Mouse (Mus musculus): ENCODE data around the gene Dlg2. TPM values are rescaled to one million over a fixed set of nuclear protein-coding genes. Genes with fewer than 3 reads are reported as not detected.

Dlg2 gene
- polyA plus RNA-seq, 1 experiment = 38.6 TPM

DNA sequence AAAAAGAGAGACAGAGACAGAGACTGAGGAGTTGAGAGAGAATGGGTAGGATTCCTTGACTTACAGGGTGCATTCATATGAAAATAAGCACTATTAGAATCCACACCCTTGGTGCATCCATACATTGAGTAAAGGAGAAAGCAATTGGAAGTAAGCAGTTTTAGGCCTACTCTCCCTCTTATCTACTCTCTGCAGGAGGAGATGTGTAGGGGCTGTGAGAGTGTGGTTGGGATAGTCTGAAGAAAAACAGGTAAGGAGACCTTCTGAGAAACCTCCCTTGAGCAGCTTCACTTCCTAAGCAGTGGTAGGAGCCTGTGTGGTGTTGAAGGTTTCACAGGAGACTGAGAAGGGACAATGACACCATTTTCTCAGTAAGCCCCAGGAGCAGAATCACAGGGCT lies 868.6 kb downstream of the Dlg2 start:
- no peak for TF ChIP-seq POLR2A (IDR thresholded peaks at IDR 0.05; ENCODE audit: borderline replicate concordance, extremely low read depth, insufficient read depth, insufficient read length, poor library complexity, severe bottlenecking)
- no peak for TF ChIP-seq CTCF (IDR thresholded peaks at IDR 0.05; ENCODE audit: borderline replicate concordance, extremely low read depth, insufficient read depth, insufficient read length)
- DNase-seq (ENCODE audit: low read depth) = no peak

DNA sequence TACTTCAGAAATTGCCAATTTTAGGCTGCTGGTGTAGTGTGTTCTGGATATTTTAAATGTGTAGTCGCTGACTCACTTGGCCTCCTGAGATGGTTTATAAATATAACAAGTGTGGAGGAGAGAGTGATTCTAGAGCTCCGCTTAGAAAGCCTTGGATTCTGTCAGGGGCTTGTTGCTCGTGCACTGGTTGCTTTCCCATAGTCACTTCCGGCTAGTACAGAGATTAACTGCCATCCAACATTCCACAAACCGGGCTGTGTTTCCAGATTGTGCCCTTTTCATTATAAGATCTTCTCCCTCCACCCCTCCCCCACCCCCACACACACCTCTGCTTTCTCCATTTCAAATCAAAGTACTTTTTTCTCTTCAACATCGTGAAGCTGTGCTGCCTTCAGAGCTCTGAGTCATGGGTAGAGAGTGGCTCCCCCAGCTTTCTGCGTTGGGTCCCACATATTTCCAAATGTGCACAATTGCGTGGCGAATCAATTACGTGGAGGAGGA lies 893.4 kb downstream of the Dlg2 start:
- DNase-seq (ENCODE audit: low read depth) = no peak
- TF ChIP-seq CTCF (IDR thresholded peaks at IDR 0.05; ENCODE audit: borderline replicate concordance, extremely low read depth, insufficient read depth, insufficient read length) = no peak
- TF ChIP-seq POLR2A (IDR thresholded peaks at IDR 0.05; ENCODE audit: borderline replicate concordance, extremely low read depth, insufficient read depth, insufficient read length, poor library complexity, severe bottlenecking) = no peak

DNA sequence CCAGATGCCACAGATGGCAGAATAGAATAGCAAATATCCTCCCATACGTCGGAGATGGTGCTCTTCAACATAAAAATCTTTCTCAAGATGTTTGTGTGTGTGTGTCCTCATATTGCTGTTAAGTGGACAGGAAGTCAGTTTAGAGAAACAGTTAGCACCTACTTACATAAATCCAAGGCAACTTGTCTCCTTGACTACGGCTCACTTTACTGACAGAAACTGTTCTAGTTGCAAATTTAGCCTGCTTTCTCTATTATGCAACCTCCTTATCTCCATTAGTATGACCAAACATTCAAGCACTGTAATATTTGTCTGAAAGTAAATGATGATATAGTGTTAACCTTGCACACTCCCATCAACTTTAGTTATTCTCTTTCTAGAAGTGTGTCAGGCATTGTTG lies 905.8 kb downstream of the Dlg2 start:
- DNase-seq (ENCODE audit: low read depth) = no peak
- TF ChIP-seq CTCF (IDR thresholded peaks at IDR 0.05; ENCODE audit: borderline replicate concordance, extremely low read depth, insufficient read depth, insufficient read length) = no peak
- no peak for TF ChIP-seq POLR2A (IDR thresholded peaks at IDR 0.05; ENCODE audit: borderline replicate concordance, extremely low read depth, insufficient read depth, insufficient read length, poor library complexity, severe bottlenecking)

DNA sequence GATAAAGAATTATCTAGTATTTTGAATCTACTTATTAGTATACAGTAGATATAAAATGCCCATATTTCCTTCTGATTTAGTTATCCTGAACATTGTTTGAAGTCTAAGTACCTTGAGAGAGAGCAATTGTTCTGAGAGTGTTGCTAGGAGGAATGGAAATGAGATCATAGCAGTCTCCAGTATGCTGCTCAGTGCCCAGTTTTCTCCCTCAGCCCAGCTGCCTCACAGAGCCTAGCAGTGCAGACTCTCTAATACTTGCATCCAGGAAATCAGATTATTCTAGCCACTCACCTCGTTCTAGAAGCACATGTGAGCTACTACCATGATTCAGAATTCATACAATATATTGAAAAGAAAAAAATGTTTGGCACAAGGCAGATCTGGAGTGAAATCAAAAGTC lies 907.4 kb downstream of the Dlg2 start:
- DNase-seq (ENCODE audit: low read depth) = peak; percentile 37
- TF ChIP-seq POLR2A (IDR thresholded peaks at IDR 0.05; ENCODE audit: borderline replicate concordance, extremely low read depth, insufficient read depth, insufficient read length, poor library complexity, severe bottlenecking) (no peak), CTCF (IDR thresholded peaks at IDR 0.05; ENCODE audit: borderline replicate concordance, extremely low read depth, insufficient read depth, insufficient read length) (no peak)

DNA sequence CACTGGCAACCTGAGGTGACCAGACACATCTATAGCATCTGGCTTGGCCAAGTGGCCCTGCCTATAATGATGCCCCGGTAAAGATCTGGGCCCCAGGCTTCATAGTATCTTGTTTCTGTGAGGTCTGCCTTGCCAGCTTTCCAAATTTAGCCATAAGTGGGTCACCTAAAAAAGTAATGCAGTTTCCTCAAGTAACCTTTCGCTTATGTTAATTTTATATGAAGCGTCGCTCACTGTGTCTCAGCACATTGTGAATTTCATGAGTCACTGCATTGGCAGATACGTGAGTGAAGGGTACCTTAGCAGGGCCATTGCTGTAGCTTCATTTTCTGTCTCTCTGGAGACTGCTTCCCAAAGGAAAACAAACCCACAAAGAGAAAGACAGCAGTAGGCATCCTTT lies 912.8 kb downstream of the Dlg2 start:
- TF ChIP-seq POLR2A (IDR thresholded peaks at IDR 0.05; ENCODE audit: borderline replicate concordance, extremely low read depth, insufficient read depth, insufficient read length, poor library complexity, severe bottlenecking) (no peak), CTCF (IDR thresholded peaks at IDR 0.05; ENCODE audit: borderline replicate concordance, extremely low read depth, insufficient read depth, insufficient read length) (no peak)
- DNase-seq (ENCODE audit: low read depth) = no peak

DNA sequence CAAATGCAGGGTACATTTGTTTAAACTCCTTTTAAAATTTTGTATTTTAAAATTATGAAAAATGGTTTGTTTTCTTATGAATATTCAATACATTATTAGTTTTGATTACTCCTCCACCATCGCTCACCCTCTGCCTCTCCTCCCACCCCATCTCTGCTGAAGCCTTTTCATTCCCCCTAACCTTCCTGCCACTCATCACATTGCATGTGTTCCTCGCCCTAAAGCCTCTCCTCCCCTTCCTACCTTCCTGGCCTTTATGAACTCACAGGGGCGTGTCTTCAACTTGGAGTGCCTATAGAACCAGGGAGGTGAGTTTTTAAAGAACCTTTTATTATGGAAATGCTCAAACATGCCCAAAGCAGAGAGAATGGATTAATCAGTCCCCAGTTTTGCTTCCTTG lies 921.4 kb downstream of the Dlg2 start:
- TF ChIP-seq POLR2A (IDR thresholded peaks at IDR 0.05; ENCODE audit: borderline replicate concordance, extremely low read depth, insufficient read depth, insufficient read length, poor library complexity, severe bottlenecking) (no peak), CTCF (IDR thresholded peaks at IDR 0.05; ENCODE audit: borderline replicate concordance, extremely low read depth, insufficient read depth, insufficient read length) (no peak)

DNA sequence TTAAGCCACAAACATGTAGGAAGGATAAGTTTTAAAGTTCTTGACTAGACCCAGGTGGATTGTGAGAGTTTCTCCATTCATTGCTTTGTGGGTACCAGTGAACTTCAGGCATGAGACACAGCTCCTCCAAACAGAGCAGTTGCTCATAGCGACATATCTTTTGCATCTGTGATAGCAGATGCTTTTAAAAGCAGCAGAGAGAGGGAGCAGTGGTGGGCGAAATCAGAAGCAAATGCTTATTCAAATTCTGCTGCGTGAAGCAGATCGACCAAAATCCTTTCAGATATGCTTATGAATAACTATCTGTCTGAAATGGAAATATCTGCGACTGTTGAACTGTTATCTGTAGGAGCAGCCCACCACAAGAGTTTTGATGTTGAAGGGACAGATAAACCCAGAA lies 935.6 kb downstream of the Dlg2 start:
- no peak for DNase-seq (ENCODE audit: low read depth)
- no peak for TF ChIP-seq CTCF (IDR thresholded peaks at IDR 0.05; ENCODE audit: borderline replicate concordance, extremely low read depth, insufficient read depth, insufficient read length)
- no peak for TF ChIP-seq POLR2A (IDR thresholded peaks at IDR 0.05; ENCODE audit: borderline replicate concordance, extremely low read depth, insufficient read depth, insufficient read length, poor library complexity, severe bottlenecking)

More for the DNA sequence above, 921.4 kb downstream of the Dlg2 start:
- no peak for DNase-seq (ENCODE audit: low read depth)

DNA sequence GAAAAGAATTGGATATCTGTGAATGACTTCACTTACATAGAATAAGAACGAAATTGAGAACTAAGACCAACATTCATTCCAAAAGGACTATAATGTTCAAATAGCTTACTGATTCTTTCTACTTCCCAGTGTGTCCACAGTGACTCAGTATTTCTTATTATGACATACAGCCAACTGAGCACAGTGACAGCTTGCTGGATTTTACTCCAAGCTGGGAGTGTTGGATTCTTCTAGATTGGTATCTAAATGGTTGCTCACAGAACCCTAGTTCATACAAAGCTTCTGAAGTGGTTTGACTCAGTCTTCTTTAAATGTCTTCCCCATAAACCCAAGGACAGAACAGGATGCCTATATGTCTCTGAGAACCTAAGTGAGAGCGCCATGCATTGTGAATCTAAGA lies 937.7 kb downstream of the Dlg2 start:
- no peak for TF ChIP-seq POLR2A (IDR thresholded peaks at IDR 0.05; ENCODE audit: borderline replicate concordance, extremely low read depth, insufficient read depth, insufficient read length, poor library complexity, severe bottlenecking)
- no peak for TF ChIP-seq CTCF (IDR thresholded peaks at IDR 0.05; ENCODE audit: borderline replicate concordance, extremely low read depth, insufficient read depth, insufficient read length)

DNA sequence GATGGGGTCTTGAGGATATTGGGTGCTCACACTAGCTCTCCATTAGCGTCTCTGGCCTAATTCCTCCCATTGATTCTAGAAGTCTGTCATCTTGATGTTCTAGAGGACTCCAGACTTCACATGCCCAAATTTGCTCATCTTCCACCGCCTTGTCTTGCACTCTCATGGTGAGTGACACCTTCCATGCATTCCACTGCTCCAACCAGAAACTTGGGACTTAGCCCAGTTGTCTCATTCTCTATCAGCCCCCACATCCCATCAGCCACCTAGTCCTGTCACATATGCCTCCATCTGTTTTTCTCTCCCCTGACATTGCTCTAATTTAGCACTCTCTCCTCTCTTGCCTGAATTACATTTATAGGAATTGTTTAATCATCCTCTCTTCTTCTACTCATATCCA lies 938.3 kb downstream of the Dlg2 start:
- TF ChIP-seq CTCF (IDR thresholded peaks at IDR 0.05; ENCODE audit: borderline replicate concordance, extremely low read depth, insufficient read depth, insufficient read length) = no peak
- no peak for TF ChIP-seq POLR2A (IDR thresholded peaks at IDR 0.05; ENCODE audit: borderline replicate concordance, extremely low read depth, insufficient read depth, insufficient read length, poor library complexity, severe bottlenecking)
- no peak for DNase-seq (ENCODE audit: low read depth)

More for the DNA sequence above, 937.7 kb downstream of the Dlg2 start:
- no peak for DNase-seq (ENCODE audit: low read depth)

DNA sequence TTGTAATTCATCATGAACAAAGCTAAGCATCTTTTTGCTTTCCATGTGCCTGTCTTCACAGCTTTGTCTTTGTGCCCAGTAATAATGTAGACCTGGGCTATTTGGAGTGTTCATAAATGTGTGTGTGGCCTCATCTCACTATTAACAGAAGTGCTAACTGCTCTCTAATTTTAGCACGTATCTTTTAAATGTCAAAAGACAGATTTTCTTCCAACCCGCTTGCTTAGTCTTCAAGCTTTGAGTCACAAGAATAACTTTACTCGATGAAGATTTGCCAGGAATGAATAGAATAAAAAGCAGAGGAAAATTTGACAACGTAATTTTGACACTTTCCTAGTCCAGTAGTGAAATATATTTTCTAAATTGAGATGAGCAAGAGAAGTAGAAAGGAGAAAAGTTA lies 943.7 kb downstream of the Dlg2 start:
- TF ChIP-seq CTCF (IDR thresholded peaks at IDR 0.05; ENCODE audit: borderline replicate concordance, extremely low read depth, insufficient read depth, insufficient read length) (no peak), POLR2A (IDR thresholded peaks at IDR 0.05; ENCODE audit: borderline replicate concordance, extremely low read depth, insufficient read depth, insufficient read length, poor library complexity, severe bottlenecking) (no peak)
- no peak for DNase-seq (ENCODE audit: low read depth)

DNA sequence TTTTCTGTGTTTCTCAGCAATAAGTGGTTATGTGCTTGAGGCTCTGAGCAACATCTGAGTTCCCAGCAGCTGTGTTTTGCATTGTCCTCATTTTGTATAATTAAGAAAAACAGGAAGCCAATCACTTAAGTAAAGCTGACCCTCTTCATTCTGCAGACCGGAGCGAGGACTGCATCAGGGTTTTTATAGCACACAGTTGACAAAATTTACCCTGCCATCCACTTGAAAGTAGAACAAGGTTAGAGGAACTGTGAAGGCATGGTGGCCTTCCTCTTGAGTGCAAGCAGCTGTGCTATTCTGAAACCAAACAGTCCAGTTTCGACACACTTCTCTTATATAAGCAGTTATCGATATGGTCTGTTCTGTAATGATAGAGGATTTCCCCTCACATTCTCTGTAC lies 947.3 kb downstream of the Dlg2 start:
- DNase-seq (ENCODE audit: low read depth) = peak; percentile 31

DNA sequence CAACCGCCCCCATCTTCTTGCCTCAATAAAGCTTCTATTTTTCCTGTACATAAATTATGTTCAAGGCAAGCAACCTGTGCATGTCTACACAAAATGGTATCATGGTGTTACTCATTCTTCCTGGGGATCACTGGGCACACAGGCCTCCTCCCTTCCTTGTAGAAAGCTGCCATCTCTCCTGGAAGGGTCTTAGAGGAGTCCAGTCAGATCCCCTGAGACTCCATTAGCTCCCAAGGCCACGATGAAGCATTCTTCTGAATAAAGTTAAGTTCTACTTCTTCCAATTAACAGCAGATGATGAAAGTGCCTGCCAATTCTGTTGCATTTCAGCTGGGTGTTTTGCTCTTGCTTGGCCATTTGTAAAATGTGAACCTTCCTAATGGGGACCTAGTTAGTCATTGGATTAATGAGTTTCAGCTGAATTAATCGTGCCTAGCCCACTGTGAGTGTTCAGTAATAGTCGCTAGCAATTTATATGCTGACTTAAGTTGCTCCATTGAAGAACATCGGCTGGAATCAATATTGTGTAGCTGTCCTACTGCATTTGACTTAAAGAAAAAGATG lies 953.3 kb downstream of the Dlg2 start:
- TF ChIP-seq POLR2A (IDR thresholded peaks at IDR 0.05; ENCODE audit: borderline replicate concordance, extremely low read depth, insufficient read depth, insufficient read length, poor library complexity, severe bottlenecking) (no peak), CTCF (IDR thresholded peaks at IDR 0.05; ENCODE audit: borderline replicate concordance, extremely low read depth, insufficient read depth, insufficient read length) (no peak)

More for the DNA sequence above, 947.3 kb downstream of the Dlg2 start:
- TF ChIP-seq POLR2A (IDR thresholded peaks at IDR 0.05; ENCODE audit: borderline replicate concordance, extremely low read depth, insufficient read depth, insufficient read length, poor library complexity, severe bottlenecking) (no peak), CTCF (IDR thresholded peaks at IDR 0.05; ENCODE audit: borderline replicate concordance, extremely low read depth, insufficient read depth, insufficient read length) (no peak)

More for the DNA sequence above, 953.3 kb downstream of the Dlg2 start:
- DNase-seq (ENCODE audit: low read depth) = peak; percentile 90

All from brain, embryonic 14.5 days (tissue).